Mouse (Mus musculus) CH12.LX (cell line): Measurements from ENCODE around the gene Otogl.

Experiments
- CHD2 ChIP-seq: IDR thresholded peaks from 2 replicates; pipeline ENCODE4 v1.6.1; 2011; ENCODE audit warnings: low read length, improper control_type of control experiment
- CTCF ChIP-seq, 2 experiments: IDR thresholded peaks in 1 of 2; conservative IDR thresholded peaks in 1 of 2; 2 replicates each; pipeline ENCODE4 v1.5.1; 2011 to 2012; ENCODE audit warnings: low read depth in 2 of 2, low read length in 2 of 2, improper control_type of control experiment in 1 of 2, inconsistent platforms in 1 of 2, mild to moderate bottlenecking in 1 of 2, moderate library complexity in 1 of 2
- EP300 ChIP-seq: IDR thresholded peaks from 2 replicates; pipeline ENCODE4 v1.6.1; 2011; ENCODE audit warnings: low read length, improper control_type of control experiment
- KAT2A ChIP-seq: IDR thresholded peaks from 2 replicates; pipeline ENCODE4 v1.6.1; 2012; ENCODE audit warnings: low read length, improper control_type of control experiment, inconsistent platforms; ENCODE audit not compliant: insufficient replicate concordance
- MAX ChIP-seq: IDR thresholded peaks from 2 replicates; pipeline ENCODE4 v1.6.1; 2011; ENCODE audit warnings: low read length, improper control_type of control experiment
- MXI1 ChIP-seq: IDR thresholded peaks from 2 replicates; pipeline ENCODE4 v1.6.1; 2011; ENCODE audit warnings: mild to moderate bottlenecking, low read depth, low read length, improper control_type of control experiment
- NRF1 ChIP-seq: IDR thresholded peaks from 2 replicates; pipeline ENCODE4 v1.6.1; 2014; ENCODE audit warnings: low read depth, mild to moderate bottlenecking, inconsistent platforms, low read length, improper control_type of control experiment, moderate library complexity
- POLR2A ChIP-seq: IDR thresholded peaks from 2 replicates; pipeline ENCODE4 v1.6.1; 2011; ENCODE audit warnings: low read depth, mild to moderate bottlenecking, improper control_type of control experiment, low read length
- RAD21 ChIP-seq: IDR thresholded peaks from 2 replicates; pipeline ENCODE4 v1.6.1; 2011; ENCODE audit warnings: low read depth, mild to moderate bottlenecking, low read length, improper control_type of control experiment, moderate library complexity
- SMC3 ChIP-seq: IDR thresholded peaks from 2 replicates; pipeline ENCODE4 v1.6.1; 2011; ENCODE audit warnings: low read depth, low read length, improper control_type of control experiment
- UBTF ChIP-seq: IDR thresholded peaks from 2 replicates; pipeline ENCODE4 v1.6.1; 2012; ENCODE audit warnings: low read depth, mild to moderate bottlenecking, inconsistent platforms, low read length, improper control_type of control experiment, moderate library complexity
- USF1 ChIP-seq: IDR thresholded peaks from 2 replicates; pipeline ENCODE4 v1.6.1; 2014; ENCODE audit warnings: low read depth, mild to moderate bottlenecking, inconsistent platforms, low read length, improper control_type of control experiment

DNA sequence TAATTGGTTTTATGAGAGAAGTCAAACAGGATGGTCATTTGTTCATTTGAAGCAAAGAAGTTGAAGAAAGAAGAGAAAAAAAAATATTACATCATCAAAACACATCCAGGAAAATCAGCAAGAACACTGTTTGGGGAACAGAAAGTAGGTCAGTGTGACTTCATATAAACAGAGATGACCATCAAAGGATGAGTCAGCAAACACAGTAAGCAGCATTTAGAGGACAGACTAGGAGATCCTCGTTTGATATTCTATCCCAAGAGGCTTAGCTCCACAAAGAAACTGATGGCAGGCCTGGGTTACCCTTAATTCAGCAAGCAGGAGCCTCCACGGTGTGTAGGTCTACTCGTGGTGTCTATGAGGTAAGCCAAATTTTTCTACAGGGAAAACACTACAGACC, 31.9 kb upstream of the Otogl start:
- TF ChIP-seq UBTF, result no peak
- TF ChIP-seq EP300, result no peak
- no peak for TF ChIP-seq CHD2
- no peak for TF ChIP-seq MXI1
- no peak for TF ChIP-seq KAT2A
- TF ChIP-seq NRF1, result no peak
- TF ChIP-seq USF1, result no peak
- TF ChIP-seq SMC3, result no peak
- TF ChIP-seq POLR2A, result no peak
- TF ChIP-seq RAD21, result no peak
- TF ChIP-seq MAX, result no peak
- TF ChIP-seq CTCF (conservative IDR thresholded peaks at IDR 0.05 in 1 of 2, IDR thresholded peaks at IDR 0.05 in 1 of 2; ENCODE audit: low read depth in 2 of 2, low read length in 2 of 2), result no peak
